Mouse (Mus musculus): ENCODE measurements around the gene Plet1.
A peak's percentile ranks its signal among the peaks of the same experiment; 100 is the strongest.

Gene Plet1

GRCm38 (mm10) chr9:50536603-50537135 is 42.3 kb downstream of the Plet1 start:
- DNase-seq: no peak

- DNase-seq: no peak
Observed at GRCm38 (mm10) chr9:50537295-50537694, 43.0 kb downstream of the Plet1 start.

- no peak for DNase-seq
Observed at GRCm38 (mm10) chr9:50540170-50540569, 45.8 kb downstream of the Plet1 start.

DNA sequence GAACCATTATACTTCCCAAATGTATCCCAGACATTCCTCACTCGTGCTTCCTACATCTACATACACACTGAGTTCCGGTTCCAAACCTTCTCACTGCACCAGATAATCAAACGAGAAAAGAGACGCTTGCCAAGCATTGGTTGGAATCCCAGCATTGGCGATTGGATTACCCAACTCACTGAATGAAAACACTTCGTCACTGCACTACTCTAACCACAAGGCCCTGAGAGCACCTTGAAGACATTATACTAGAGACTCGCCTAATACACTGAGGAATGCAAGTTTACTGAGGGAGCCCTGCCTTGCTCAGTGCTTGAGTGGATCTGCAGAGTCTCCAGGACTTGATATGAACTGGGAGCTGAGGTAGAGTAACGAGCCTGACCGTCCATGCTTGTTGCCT is 48.1 kb downstream of the Plet1 start:
- no peak for DNase-seq

DNA sequence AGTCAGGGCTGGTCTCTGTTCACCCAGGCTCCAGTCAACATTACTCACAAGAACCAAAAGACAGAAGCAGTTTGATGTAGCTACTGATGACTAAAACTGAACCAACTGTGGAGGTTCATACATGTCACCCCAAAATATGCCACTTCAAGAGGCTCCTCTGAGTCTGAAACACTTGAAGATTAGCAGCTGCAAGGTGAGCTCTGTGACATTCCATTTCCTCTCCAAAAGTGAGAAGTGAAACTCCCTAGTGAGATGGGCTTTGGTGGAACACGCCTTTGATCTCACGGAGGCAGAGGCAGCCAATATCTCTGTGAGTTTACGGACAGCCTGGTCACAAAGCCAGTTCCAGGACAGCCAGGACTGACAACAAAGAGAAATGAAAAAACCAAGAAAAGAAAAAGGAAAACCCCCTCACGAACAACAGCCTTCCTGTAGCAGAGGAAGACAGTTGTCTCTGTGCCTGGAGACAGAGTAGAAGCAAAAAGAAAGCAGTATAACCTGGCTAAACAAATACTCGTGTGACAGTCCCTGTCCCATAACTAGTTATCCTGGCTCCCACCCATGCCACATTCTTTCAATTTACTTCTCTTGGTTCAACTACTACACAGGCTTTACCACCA is 53.6 kb downstream of the Plet1 start:
- no peak for DNase-seq

DNA sequence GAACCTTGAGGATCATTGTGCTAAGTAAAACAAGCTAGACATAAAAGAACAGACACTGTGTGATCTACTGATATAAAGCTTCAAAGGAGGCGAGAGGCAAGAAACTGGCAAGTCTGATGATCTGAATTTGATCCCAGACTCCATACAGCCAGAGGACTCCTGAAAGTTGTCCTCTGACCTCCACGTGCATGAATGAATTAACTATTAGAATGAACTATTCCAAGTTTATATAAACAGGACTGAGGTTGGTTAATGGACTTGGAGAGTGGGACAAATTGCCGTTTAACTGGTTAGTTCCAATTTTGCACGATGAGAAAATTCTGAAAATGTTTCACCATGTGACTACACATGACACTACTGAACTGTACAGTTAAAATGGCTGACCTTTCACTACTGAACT is 54.6 kb downstream of the Plet1 start:
- DNase-seq: peak in 1 of 2 experiments; percentile 35

DNA sequence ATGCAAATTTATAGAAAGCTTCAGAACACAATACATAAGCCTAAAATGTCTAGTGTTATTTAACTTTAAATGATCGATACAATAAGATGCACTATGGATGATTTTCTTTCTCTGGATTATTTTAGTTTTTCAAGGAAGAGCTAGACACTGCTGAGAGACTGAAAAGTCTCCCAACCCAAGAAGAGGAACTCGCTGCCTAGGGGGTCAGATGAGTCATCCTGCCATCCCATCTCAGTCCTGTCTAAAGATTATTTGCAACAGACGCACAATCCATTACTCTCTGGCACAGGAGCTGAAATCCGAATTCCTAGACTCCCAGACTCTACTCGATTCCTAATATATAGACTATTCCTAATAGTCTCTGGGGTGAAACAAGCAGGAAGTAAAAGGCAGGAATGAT is 57.9 kb downstream of the Plet1 start:
- DNase-seq: no peak

DNA sequence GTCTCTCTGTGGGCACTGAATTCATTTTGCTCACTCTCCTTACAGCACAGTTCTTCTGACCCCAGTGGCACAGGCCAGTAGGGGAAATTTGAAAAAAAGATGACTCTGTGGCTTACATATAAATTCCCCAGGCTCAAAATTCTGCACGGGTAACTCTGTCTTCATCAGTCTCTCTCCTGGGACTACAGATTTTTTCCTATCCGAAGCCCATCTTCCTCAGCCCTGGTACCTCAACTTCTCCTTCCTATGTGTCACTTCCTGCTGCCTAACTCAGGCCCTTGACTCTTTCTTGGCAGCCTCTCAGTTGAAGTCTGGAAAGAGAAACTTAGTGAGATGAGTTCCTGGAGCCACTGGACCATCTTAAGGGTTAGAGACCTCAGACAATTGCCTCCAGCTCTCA is 59.2 kb downstream of the Plet1 start:
- DNase-seq: no peak

DNA sequence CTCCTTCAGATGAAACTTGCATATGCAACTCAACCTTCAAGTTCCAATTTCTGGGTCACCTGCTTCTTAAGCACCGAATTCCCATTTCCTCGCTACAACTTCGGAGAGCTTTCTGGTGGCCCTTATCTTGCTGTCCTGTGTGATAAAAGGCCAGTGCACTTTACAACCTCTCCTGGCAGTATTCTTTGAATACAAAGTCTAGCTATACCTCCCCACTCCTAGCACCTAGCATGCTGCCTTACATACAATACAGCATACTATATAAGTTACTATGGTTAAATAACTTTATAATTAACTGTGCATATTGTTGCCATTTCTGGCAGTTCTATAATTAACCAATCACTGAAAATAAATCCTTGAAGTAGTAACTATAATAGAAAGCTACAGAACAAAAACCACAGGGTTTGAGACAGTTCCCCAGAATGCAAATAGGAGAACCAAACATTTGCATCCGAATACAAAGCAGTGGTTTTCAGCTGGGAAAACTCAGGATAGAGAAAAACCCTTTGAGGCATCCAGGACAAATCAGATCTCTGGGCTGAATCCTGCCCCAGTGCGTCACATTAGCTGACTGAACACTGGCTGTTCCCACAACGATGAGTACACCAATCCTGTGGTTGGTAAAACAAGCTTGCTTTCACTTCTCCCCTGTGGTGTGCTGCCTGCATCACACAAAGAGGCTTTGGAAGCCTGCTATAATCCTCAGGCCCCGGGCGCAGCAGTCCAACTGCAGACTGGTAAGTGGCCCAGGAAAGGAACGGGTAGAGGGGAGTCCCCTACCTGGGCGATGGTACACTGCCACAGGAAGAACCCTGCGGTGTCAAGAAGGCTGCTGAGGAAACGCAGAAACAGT is 60.1 kb downstream of the Plet1 start, which contains the start of gene Il18:
Gene Il18, plus strand, starts transcription at position 587 of the 853 bp plus-strand sequence.
- DNase-seq: peak; percentile 29 to 55

GRCm38 (mm10) chr9:50555094-50555446 is 60.7 kb downstream of the Plet1 start, which contains the start of gene Bco2:
Gene Bco2, minus strand, starts transcription at chr9:50555181.
- peak; percentile 62 to 79 for DNase-seq

All from kidney, postnatal 36 days (tissue).